Mouse (Mus musculus) kidney, embryonic 14.5 days (tissue): ENCODE results near the gene Bend7. TPM values are rescaled to one million over a fixed set of nuclear protein-coding genes. Genes with fewer than 3 reads are reported as not detected.

Experiments used
- ATAC-seq: fragments of 200-750 bp; cut with Nextera tagmentation; 2 replicates; pipeline ENCODE4 v1.8.0; 2017; ENCODE audit warnings: moderate number of reproducible peaks, mild to moderate bottlenecking, moderate TSS enrichment, moderate library complexity; ENCODE audit not compliant: low FRiP score, low TSS enrichment
- H3K27ac ChIP-seq: fragments of 300-500 bp; sonication (generic); 2 replicates; pipeline ENCODE4 v1.5.1; 2014; ENCODE audit warnings: low read depth, mild to moderate bottlenecking, low read length, moderate library complexity, mixed read lengths
- H3K27me3 ChIP-seq: fragments of 300-500 bp; sonication (generic); 2 replicates; pipeline ENCODE4 v1.6.1; 2014; ENCODE audit warnings: mild to moderate bottlenecking, low read length; ENCODE audit not compliant: control insufficient read depth, insufficient read depth
- H3K36me3 ChIP-seq: fragments of 300-500 bp; sonication (generic); 2 replicates; pipeline ENCODE4 v1.6.1; 2014; ENCODE audit warnings: low read length, mixed read lengths; ENCODE audit not compliant: control insufficient read depth, insufficient read depth
- H3K4me1 ChIP-seq: fragments of 300-500 bp; sonication (generic); 2 replicates; pipeline ENCODE4 v1.6.1; 2014; ENCODE audit warnings: low read length, mixed read lengths; ENCODE audit not compliant: control insufficient read depth, insufficient read depth
- H3K4me2 ChIP-seq: fragments of 300-500 bp; sonication (generic); replicated peaks from 2 replicates; pipeline ENCODE4 v1.6.1; 2014; ENCODE audit warnings: low read depth, mild to moderate bottlenecking, low read length
- H3K4me3 ChIP-seq: fragments of 300-500 bp; sonication (generic); 2 replicates; pipeline ENCODE4 v1.5.1; 2014; ENCODE audit warnings: mild to moderate bottlenecking, low read length
- H3K9ac ChIP-seq: fragments of 300-500 bp; sonication (generic); 2 replicates; pipeline ENCODE4 v1.6.1; 2014; ENCODE audit warnings: low read depth, mild to moderate bottlenecking, low read length, moderate library complexity
- H3K9me3 ChIP-seq: fragments of 300-500 bp; sonication (generic); 2 replicates; pipeline ENCODE4 v1.6.1; 2016; ENCODE audit warnings: low read length; ENCODE audit not compliant: control insufficient read depth
- WGBS: fragments of 180-500 bp; shearing (Covaris S2); extraction: QIAGEN DNeasy Blood & Tissue Kit; methylation state at CpG from one replicate; pipeline ENCODE4 v1.1.7; 2014; 5-methylcytosine and 5-hydroxymethylcytosine counted together
- polyA plus RNA-seq: library from polyadenylated mRNA; unstranded; fragments of >200 nt; fragmentation: Nextera tagmentation; extraction: Ambion mirVana; gene quantifications from 2 replicates; pipeline ENCODE4 v1.2.1, GENCODE M21; 2014

Gene Bend7
- polyA plus RNA-seq, 1 experiment from 2014 or later, result 6.9 TPM

DNA sequence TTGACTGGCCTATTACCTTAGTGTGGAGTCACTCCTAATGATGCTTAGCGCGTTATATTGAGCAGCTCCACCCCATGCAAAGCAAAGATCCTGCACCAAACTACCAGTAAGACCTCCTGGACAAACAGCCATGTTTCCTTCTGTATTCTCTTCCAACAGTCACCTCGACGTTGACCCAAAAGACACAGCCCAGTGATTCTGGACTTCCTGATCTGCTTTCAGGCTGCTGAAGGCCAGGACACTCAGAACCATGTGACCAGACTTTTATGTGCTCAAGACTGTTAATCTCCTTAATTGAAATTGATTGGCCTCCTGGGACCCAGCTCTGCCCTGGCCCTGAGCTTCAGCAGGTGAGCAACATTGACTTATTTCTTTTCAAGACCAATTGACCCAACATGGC lies 111.4 kb downstream of the Bend7 start:
- no peak for ATAC-seq
- WGBS, result 59% methylated on average over 4 of the region's 4 CpGs
- Histone ChIP-seq H3K4me2 (no peak overlapping the region), H3K4me1 (no peaks in the 10 kb centered on the region), H3K4me3 (no peak overlapping the region), H3K27ac (peak overlapping the region; percentile 42; the same call in 1 of the 2 replicates), H3K36me3 (no peaks in the 10 kb centered on the region), H3K9ac (no peak overlapping the region), H3K27me3 (no peaks in the 10 kb centered on the region), H3K9me3 (no peaks in the 10 kb centered on the region)

- 65% methylated on average over 6 of the region's 6 CpGs for WGBS
- H3K9me3 ChIP-seq, result no peaks in the 10 kb centered on the region
- H3K27me3 ChIP-seq, result no peaks in the 10 kb centered on the region
- no peak for ATAC-seq
- no peaks in the 10 kb centered on the region for H3K4me1 ChIP-seq
- H3K36me3 ChIP-seq, result no peaks in the 10 kb centered on the region
- H3K9ac ChIP-seq, result no peak overlapping the region
- no peak overlapping the region for H3K4me2 ChIP-seq
- no peak overlapping the region for H3K4me3 ChIP-seq
- peak overlapping the region; percentile 42; the same call in 1 of the 2 replicates for H3K27ac ChIP-seq
Measured at GRCm38 (mm10) chr2:4829489-4830065, 111.9 kb downstream of the Bend7 start.

DNA sequence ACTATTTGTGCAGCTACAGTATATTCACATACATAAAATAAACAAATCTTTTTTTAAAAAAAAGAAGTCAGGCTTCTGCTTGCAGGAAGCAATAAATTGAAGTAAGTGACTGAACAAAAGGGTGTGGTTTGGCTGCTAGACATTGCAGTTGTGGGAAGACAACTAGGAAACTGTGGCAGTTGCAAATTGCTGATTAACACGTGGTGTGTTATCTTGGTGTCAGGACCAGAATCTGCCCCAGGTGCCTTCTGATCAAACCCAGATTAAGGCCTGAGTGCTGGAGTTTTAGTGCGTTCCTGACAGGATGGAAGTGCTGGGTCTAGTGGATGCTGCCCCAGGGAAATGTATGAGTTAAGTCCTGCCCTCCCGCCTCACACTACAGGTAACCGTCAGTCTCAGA lies 113.9 kb downstream of the Bend7 start:
- H3K9ac ChIP-seq, result no peak overlapping the region
- H3K4me3 ChIP-seq, result no peak overlapping the region
- no peaks in the 10 kb centered on the region for H3K4me1 ChIP-seq
- H3K27ac ChIP-seq, result no peak overlapping the region
- no peaks in the 10 kb centered on the region for H3K9me3 ChIP-seq
- 53% methylated on average over 4 of the region's 4 CpGs for WGBS
- no peaks in the 10 kb centered on the region for H3K27me3 ChIP-seq
- H3K36me3 ChIP-seq, result no peaks in the 10 kb centered on the region
- H3K4me2 ChIP-seq, result no peak overlapping the region
- no peak for ATAC-seq

DNA sequence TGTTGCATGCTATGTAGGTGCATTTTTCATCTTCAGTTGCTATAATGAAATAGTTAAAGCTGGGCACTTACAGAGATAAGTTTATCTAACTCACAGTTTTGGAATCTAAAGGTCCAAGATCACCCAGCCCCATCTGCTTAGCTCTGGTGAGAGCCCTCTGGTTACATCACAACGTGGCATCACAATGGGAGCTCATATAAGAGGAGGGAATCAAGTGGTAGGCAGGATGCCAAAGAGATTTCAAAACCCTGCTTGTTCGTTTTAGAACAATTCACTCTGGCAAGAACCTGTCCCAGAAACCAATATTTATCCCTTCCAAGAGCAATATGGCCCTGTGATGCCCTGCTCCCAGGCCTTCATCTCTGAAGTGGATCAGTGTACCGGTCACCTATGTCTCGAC lies 114.5 kb downstream of the Bend7 start:
- WGBS, result 75% methylated on average over 4 of the region's 4 CpGs
- H3K36me3 ChIP-seq, result no peaks in the 10 kb centered on the region
- no peak overlapping the region for H3K27ac ChIP-seq
- no peaks in the 10 kb centered on the region for H3K9me3 ChIP-seq
- no peak overlapping the region for H3K9ac ChIP-seq
- no peaks in the 10 kb centered on the region for H3K4me1 ChIP-seq
- H3K27me3 ChIP-seq, result no peaks in the 10 kb centered on the region
- H3K4me2 ChIP-seq, result no peak overlapping the region
- ATAC-seq, result no peak
- H3K4me3 ChIP-seq, result no peak overlapping the region

- no peak for ATAC-seq
- 87% methylated on average over 2 of the region's 2 CpGs for WGBS
- Histone ChIP-seq H3K9me3 (no peaks in the 10 kb centered on the region), H3K4me1 (no peaks in the 10 kb centered on the region), H3K27ac (no peak overlapping the region), H3K36me3 (no peaks in the 10 kb centered on the region), H3K4me2 (no peak overlapping the region), H3K27me3 (no peaks in the 10 kb centered on the region), H3K9ac (no peak overlapping the region), H3K4me3 (no peak overlapping the region)
Measured at GRCm38 (mm10) chr2:4849449-4849848, 131.8 kb downstream of the Bend7 start.

Other genes starting within 250 kb of the Bend7 start
- 20.4 and 38.8 TPM in 2 replicates for gene Prpf18, start 65.7 kb upstream of the Bend7 start, polyA plus RNA-seq
- gene Sephs1, start 163.7 kb downstream of the Bend7 start, polyA plus RNA-seq, result 47.3 and 122 TPM in 2 replicates
- 36.8 and 43.4 TPM in 2 replicates for gene Phyh, start 201.2 kb downstream of the Bend7 start, polyA plus RNA-seq